Mouse (Mus musculus): Measurements from ENCODE around the gene Cul9.

Cul9 gene

GRCm38 (mm10) chr17:46553469-46553868 lies 7.3 kb upstream of the Cul9 start:
- peak in 1 of 2 experiments; percentile 27 for DNase-seq (ENCODE audit: low spot score in 2 of 2)

- peak; percentile 86 to 92 for DNase-seq (ENCODE audit: low spot score in 2 of 2)
Measured at GRCm38 (mm10) chr17:46552841-46553423, 6.7 kb upstream of the Cul9 start.

- no peak for DNase-seq (ENCODE audit: low spot score in 2 of 2)
Measured at GRCm38 (mm10) chr17:46552151-46552550, 6.0 kb upstream of the Cul9 start.

GRCm38 (mm10) chr17:46551369-46551768 lies 5.2 kb upstream of the Cul9 start:
- DNase-seq (ENCODE audit: low spot score in 2 of 2) = no peak

- DNase-seq (ENCODE audit: low spot score in 2 of 2) = no peak
Measured at GRCm38 (mm10) chr17:46550904-46551303, 4.7 kb upstream of the Cul9 start.

GRCm38 (mm10) chr17:46549642-46550041 lies 3.5 kb upstream of the Cul9 start:
- no peak for DNase-seq (ENCODE audit: low spot score in 2 of 2)

GRCm38 (mm10) chr17:46549193-46549592 lies 3.0 kb upstream of the Cul9 start:
- peak in 1 of 2 experiments; percentile 43 for DNase-seq (ENCODE audit: low spot score in 2 of 2)

GRCm38 (mm10) chr17:46548741-46549140 lies 2.6 kb upstream of the Cul9 start:
- DNase-seq (ENCODE audit: low spot score in 2 of 2) = no peak

GRCm38 (mm10) chr17:46547923-46548322 lies 1.7 kb upstream of the Cul9 start:
- DNase-seq (ENCODE audit: low spot score in 2 of 2) = no peak

GRCm38 (mm10) chr17:46546995-46547394 lies 807 bp upstream of the Cul9 start:
- DNase-seq (ENCODE audit: low spot score in 2 of 2) = no peak

GRCm38 (mm10) chr17:46546591-46546990 lies 403 bp upstream of the Cul9 start:
- DNase-seq (ENCODE audit: low spot score in 2 of 2) = no peak

GRCm38 (mm10) chr17:46543661-46544060 lies 2.5 kb downstream of the Cul9 start:
- peak; percentile 39 to 42 for DNase-seq (ENCODE audit: low spot score in 2 of 2)

- DNase-seq (ENCODE audit: low spot score in 2 of 2) = peak; percentile 49 to 50
Measured at GRCm38 (mm10) chr17:46525579-46526307, 20.4 kb downstream of the Cul9 start.

GRCm38 (mm10) chr17:46525065-46525464 lies 21.1 kb downstream of the Cul9 start:
- DNase-seq (ENCODE audit: low spot score in 2 of 2) = no peak

GRCm38 (mm10) chr17:46521963-46522668 lies 24.1 kb downstream of the Cul9 start:
- no peak for DNase-seq (ENCODE audit: low spot score in 2 of 2)

GRCm38 (mm10) chr17:46521174-46521573 lies 25.0 kb downstream of the Cul9 start:
- no peak for DNase-seq (ENCODE audit: low spot score in 2 of 2)

- no peak for DNase-seq (ENCODE audit: low spot score in 2 of 2)
Measured at GRCm38 (mm10) chr17:46520385-46520979, 25.7 kb downstream of the Cul9 start.

GRCm38 (mm10) chr17:46519971-46520370 lies 26.2 kb downstream of the Cul9 start:
- no peak for DNase-seq (ENCODE audit: low spot score in 2 of 2)

GRCm38 (mm10) chr17:46513329-46513728 lies 32.9 kb downstream of the Cul9 start:
- no peak for DNase-seq (ENCODE audit: low spot score in 2 of 2)

GRCm38 (mm10) chr17:46511059-46511710 lies 35.0 kb downstream of the Cul9 start:
- DNase-seq (ENCODE audit: low spot score in 2 of 2) = no peak

- DNase-seq (ENCODE audit: low spot score in 2 of 2) = no peak
Measured at GRCm38 (mm10) chr17:46505617-46506016, 40.6 kb downstream of the Cul9 start.

Measured in right cerebral cortex, adult 2 months (tissue).